Mouse (Mus musculus): ENCODE measurements around the gene Zfyve16. TPM values are rescaled to one million over a fixed set of nuclear protein-coding genes. Genes with fewer than 3 reads are reported as not detected.

Gene Zfyve16
- 0.16 and 0.47 TPM in 2 replicates for polyA plus RNA-seq (2012; ENCODE audit: low replicate concordance)

DNA sequence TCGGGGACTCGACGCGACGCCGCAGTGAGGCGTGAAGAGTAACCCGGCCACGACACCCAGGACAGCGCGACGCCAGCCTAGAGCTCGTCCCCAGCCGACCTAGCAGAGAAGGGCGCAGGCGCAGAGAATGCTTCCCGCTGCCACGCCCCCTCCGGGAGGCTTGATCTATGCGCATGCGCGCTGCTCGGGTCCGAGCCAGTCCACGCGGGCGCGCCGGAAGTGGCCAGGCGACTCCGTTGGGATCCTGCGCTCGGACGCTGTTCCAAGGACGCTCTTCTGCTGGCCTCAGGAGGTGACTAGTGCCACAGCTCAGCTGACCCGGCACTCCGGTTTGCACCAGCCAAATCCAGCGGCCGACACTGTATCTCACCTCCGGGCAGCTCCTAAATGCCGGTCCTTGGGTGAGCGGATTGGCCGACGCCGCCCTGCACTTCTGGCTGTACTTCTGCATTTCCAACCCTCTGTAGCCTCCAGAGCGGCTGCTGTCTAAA lies at the start of gene Zfyve16:
Gene Zfyve16 (minus strand): TSS at position 148 of the 491 bp plus-strand sequence.

DNA sequence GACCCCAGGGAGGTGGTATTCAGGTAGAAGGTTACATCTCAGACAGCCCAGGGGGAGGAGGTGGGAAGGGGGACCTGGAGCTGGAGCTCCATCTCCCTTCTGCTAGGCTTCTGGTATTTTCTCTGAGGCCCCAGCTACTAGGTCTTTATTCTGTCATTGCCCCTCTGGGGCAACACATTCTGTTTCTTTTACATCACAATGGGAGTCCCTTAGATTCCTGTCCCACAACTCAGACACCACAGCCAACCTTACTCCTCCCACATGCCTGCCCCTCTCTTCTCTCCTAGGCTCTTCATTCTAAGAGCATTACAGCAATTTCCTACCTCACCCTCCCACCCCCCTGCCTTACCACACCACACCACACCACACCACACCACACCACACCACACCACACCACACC lies 45.4 kb upstream of the Zfyve16 start, which contains the start of gene Spz1:
Gene Spz1 (minus strand): TSS at position 101 of the 400 bp plus-strand sequence.

DNA sequence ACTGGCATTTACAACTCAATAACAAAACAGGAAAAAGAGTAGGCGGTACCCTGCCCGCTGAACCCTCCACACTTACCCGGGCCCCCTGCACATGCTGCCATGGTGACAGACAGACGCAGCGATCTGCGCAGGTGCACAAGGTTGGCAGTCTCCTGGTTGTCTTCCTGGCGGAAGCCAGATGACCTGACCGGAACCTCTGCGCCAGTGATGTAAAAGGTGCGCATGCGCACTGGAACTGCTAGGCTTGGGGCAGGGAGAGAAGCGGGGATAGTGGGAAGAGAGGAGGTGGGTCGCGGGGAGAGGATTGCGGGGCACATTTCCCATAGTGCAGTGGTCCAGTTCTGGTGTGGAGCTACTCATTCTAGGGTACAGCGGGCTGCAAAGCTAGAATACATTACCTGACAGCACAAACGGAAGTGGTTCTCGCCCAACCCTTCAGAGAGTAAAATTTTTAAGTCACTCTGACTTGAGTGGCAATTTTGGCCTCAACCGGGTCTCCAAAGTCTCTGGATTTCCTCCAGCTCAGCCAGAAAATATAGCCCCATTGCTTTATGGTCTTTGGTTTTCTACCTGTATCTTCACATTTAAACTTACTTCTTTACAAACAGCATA lies 46.7 kb downstream of the Zfyve16 start, which contains the start of gene Fam151b:
Gene Fam151b (minus strand): TSS at position 164 of the 612 bp plus-strand sequence.

Other genes starting within 250 kb of the Zfyve16 start
- gene Gm20379, start 224.9 kb downstream of the Zfyve16 start, polyA plus RNA-seq (2012; ENCODE audit: low replicate concordance): 0.19 TPM in 1 of 2 replicates, not detected in the other
- 0.52 and 2.0 TPM in 2 replicates for gene Dhfr, start 176.1 kb downstream of the Zfyve16 start, polyA plus RNA-seq (2012; ENCODE audit: low replicate concordance)
- 13.0 and 15.6 TPM in 2 replicates for gene Msh3, start 175.9 kb downstream of the Zfyve16 start, polyA plus RNA-seq (2012; ENCODE audit: low replicate concordance)
- gene Ankrd34b, start 105.0 kb downstream of the Zfyve16 start, polyA plus RNA-seq (2012; ENCODE audit: low replicate concordance): 0.05 TPM in 1 of 2 replicates, not detected in the other
- 0.19 and 0.20 TPM in 2 replicates for gene Fam151b, start 46.9 kb downstream of the Zfyve16 start, polyA plus RNA-seq (2012; ENCODE audit: low replicate concordance)
- gene Spz1, start 45.3 kb upstream of the Zfyve16 start, polyA plus RNA-seq (2012; ENCODE audit: low replicate concordance): not detected in 2 replicates
- 4.7 and 17.3 TPM in 2 replicates for gene Serinc5, start 80.2 kb upstream of the Zfyve16 start, polyA plus RNA-seq (2012; ENCODE audit: low replicate concordance)